Comparison of ENCODE assay signal across 29 mouse cellular contexts in the genomic region with DNA sequence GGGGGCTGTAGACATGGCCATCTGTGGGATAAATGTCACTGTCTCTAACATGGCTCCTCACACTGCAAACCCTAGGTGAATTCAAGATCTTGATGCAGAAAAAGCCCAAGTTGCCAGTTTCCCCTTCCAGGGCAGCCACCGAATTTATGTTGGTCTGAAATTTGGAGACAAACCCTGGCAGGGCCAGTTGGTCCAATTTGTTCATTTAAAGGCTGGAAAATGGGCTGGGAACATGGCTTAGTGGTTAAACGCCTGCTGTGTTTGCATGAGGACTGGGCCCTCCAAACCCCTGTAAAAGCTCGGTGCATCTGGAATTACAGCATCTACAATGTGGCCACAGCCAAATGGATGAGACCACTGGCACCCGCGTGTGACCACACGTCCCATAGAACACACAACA. TPM values are rescaled to one million over a fixed set of nuclear protein-coding genes. Genes with fewer than 3 reads are reported as not detected.
"Had no signal": no experiment of that assay in that cellular context is flagged by ENCODE, and none has a peak within 500 bp of the region (broad histone marks: within the 10 kb centered on the region; RNA-seq: fewer than 3 reads in every experiment).

No protein-coding gene starts in this region.

- DNase-seq: cerebellum, adult 18-20 months; cerebellum, adult 2 months; cerebellum, adult 8-10 months; cerebellum, adult 9-10 months; cerebellum, adult 9-11 months; cerebellum, postnatal 10 days; cerebellum, postnatal 14 days; cerebellum, postnatal 25 days; cerebellum, postnatal 36 days; embryo, embryonic 11 days; forebrain, postnatal 0 days; gastrocnemius, adult 2 months; gastrocnemius, postnatal 10 days; gastrocnemius, postnatal 14 days; gastrocnemius, postnatal 25 days; gastrocnemius, postnatal 36 days; heart, adult 11 months; heart, adult 18-20 months; heart, adult 2 months had no signal

- H3K4me3 ChIP-seq: embryonic facial prominence, embryonic 10.5 days; embryonic facial prominence, embryonic 12.5 days; embryonic facial prominence, embryonic 13.5 days; embryonic facial prominence, embryonic 15.5 days; erythroblast, embryonic 14.5 days; forebrain, embryonic 10.5 days; forebrain, embryonic 12.5 days; forebrain, embryonic 13.5 days; forebrain, embryonic 15.5 days; gastrocnemius, adult 2 months; heart, adult 2 months had no signal

- H3K9me3 ChIP-seq: embryonic facial prominence, embryonic 10.5 days; embryonic facial prominence, embryonic 12.5 days; embryonic facial prominence, embryonic 13.5 days; embryonic facial prominence, embryonic 15.5 days; forebrain, embryonic 10.5 days; forebrain, embryonic 12.5 days; forebrain, embryonic 13.5 days; forebrain, embryonic 15.5 days had no signal

- H3K4me2 ChIP-seq: embryonic facial prominence, embryonic 12.5 days; embryonic facial prominence, embryonic 13.5 days; embryonic facial prominence, embryonic 15.5 days; forebrain, embryonic 12.5 days; forebrain, embryonic 13.5 days; forebrain, embryonic 15.5 days had no signal

- H3K27ac ChIP-seq: embryonic facial prominence, embryonic 10.5 days; embryonic facial prominence, embryonic 12.5 days; embryonic facial prominence, embryonic 13.5 days; embryonic facial prominence, embryonic 15.5 days; forebrain, embryonic 10.5 days; forebrain, embryonic 12.5 days; forebrain, embryonic 13.5 days; forebrain, embryonic 15.5 days; gastrocnemius, adult 2 months; heart, adult 2 months had no signal

- ATAC-seq: forebrain, embryonic 13.5 days; forebrain, embryonic 14.5 days; forebrain, embryonic 15.5 days; forebrain, postnatal 0 days had no signal

- H3K9ac ChIP-seq: embryonic facial prominence, embryonic 12.5 days; embryonic facial prominence, embryonic 13.5 days; embryonic facial prominence, embryonic 15.5 days; forebrain, embryonic 12.5 days; forebrain, embryonic 13.5 days; forebrain, embryonic 15.5 days; forebrain, postnatal 0 days had no signal

- H3K27me3 ChIP-seq: embryonic facial prominence, embryonic 12.5 days; embryonic facial prominence, embryonic 13.5 days; embryonic facial prominence, embryonic 15.5 days; forebrain, embryonic 12.5 days; forebrain, embryonic 13.5 days; forebrain, embryonic 15.5 days had no signal

- H3K4me1 ChIP-seq: embryonic facial prominence, embryonic 10.5 days; embryonic facial prominence, embryonic 12.5 days; embryonic facial prominence, embryonic 13.5 days; embryonic facial prominence, embryonic 15.5 days; forebrain, embryonic 10.5 days; forebrain, embryonic 12.5 days; forebrain, embryonic 13.5 days; forebrain, embryonic 15.5 days had no signal

RNA-seq across cellular contexts. Expression of gene Ube2d1, which starts 44.2 kb away (rescaled TPM):
- polyA plus RNA-seq: erythroblast, embryonic 14.5 days had no signal
